Mouse (Mus musculus) heart, embryonic 15.5 days (tissue): ENCODE data around the gene Erg28. TPM values are rescaled to one million over a fixed set of nuclear protein-coding genes. Genes with fewer than 3 reads are reported as not detected.

Experiments
- ATAC-seq: fragments of 200-750 bp; cut with Nextera tagmentation; replicated peaks from 2 replicates; pipeline ENCODE4 v1.8.0; 2017; ENCODE audit warnings: low read depth, moderate TSS enrichment; ENCODE audit not compliant: insufficient number of reproducible peaks, insufficient read depth, low FRiP score
- H3K27ac ChIP-seq: fragments of 300-500 bp; sonication (generic); 2 replicates; pipeline ENCODE4 v1.5.1; 2015; ENCODE audit warnings: mild to moderate bottlenecking, inconsistent platforms
- H3K27me3 ChIP-seq: fragments of 300-500 bp; sonication (generic); 2 replicates; pipeline ENCODE4 v1.6.1; 2015; ENCODE audit warnings: inconsistent platforms
- H3K36me3 ChIP-seq: fragments of 300-500 bp; sonication (generic); 2 replicates; pipeline ENCODE4 v1.6.1; 2015; ENCODE audit warnings: mild to moderate bottlenecking, inconsistent platforms
- H3K4me1 ChIP-seq: fragments of 300-500 bp; sonication (generic); replicated peaks from 2 replicates; pipeline ENCODE4 v1.6.1; 2015; ENCODE audit warnings: inconsistent platforms
- H3K4me2 ChIP-seq: fragments of 300-500 bp; sonication (generic); 2 replicates; pipeline ENCODE4 v1.6.1; 2015; ENCODE audit warnings: inconsistent platforms, mild to moderate bottlenecking, moderate library complexity
- H3K4me3 ChIP-seq: fragments of 300-500 bp; sonication (generic); 2 replicates; pipeline ENCODE4 v1.5.1; 2015; ENCODE audit warnings: mild to moderate bottlenecking, inconsistent platforms
- H3K9ac ChIP-seq: fragments of 300-500 bp; sonication (generic); 2 replicates; pipeline ENCODE4 v1.6.1; 2015; ENCODE audit warnings: mild to moderate bottlenecking, inconsistent platforms
- H3K9me3 ChIP-seq: fragments of 300-500 bp; sonication (generic); replicated peaks from 2 replicates; pipeline ENCODE4 v1.6.1; 2016; ENCODE audit warnings: inconsistent platforms
- WGBS: fragments of 180-500 bp; shearing (Covaris S2); methylation state at CpG from one replicate; pipeline ENCODE4 v1.1.7; 2015; ENCODE audit warnings: mixed read lengths; 5-methylcytosine and 5-hydroxymethylcytosine counted together
- polyA plus RNA-seq: library from polyadenylated mRNA; unstranded; fragments of >200 nt; fragmentation: Nextera tagmentation; extraction: Ambion mirVana; gene quantifications from 2 replicates; pipeline ENCODE4 v1.2.1, GENCODE M21; 2015

Gene Erg28
- polyA plus RNA-seq, 1 experiment from 2014 or later = 55.4 TPM

- Histone ChIP-seq H3K9ac (no peak overlapping the region), H3K27me3 (no peaks in the 10 kb centered on the region), H3K4me3 (no peak overlapping the region), H3K9me3 (no peaks in the 10 kb centered on the region), H3K4me2 (no peak overlapping the region), H3K36me3 (peaks cover 12% of the 10 kb centered on the region; the same call in 1 of the 2 replicates), H3K27ac (no peak overlapping the region), H3K4me1 (0 out of 2 replicates have a peak, but pooled peaks cover 2% of the 10 kb centered on the region)
- 71% methylated on average over 8 of the region's 8 CpGs for WGBS
- no peak for ATAC-seq
Observed at GRCm38 (mm10) chr12:85850661-85851060, 26.3 kb upstream of the Erg28 start.

GRCm38 (mm10) chr12:85848164-85848958, 24.0 kb upstream of the Erg28 start:
- no peak overlapping the region for H3K27ac ChIP-seq
- no peaks in the 10 kb centered on the region for H3K9me3 ChIP-seq
- WGBS = 82% methylated on average over 7 of the region's 7 CpGs
- 0 out of 2 replicates have a peak, but pooled peaks have one; percentile 35 for ATAC-seq
- no peak overlapping the region for H3K4me3 ChIP-seq
- H3K27me3 ChIP-seq = no peaks in the 10 kb centered on the region
- no peak overlapping the region for H3K9ac ChIP-seq
- no peaks in the 10 kb centered on the region for H3K4me1 ChIP-seq
- peaks cover 18% of the 10 kb centered on the region; the same call in 1 of the 2 replicates for H3K36me3 ChIP-seq
- H3K4me2 ChIP-seq = no peak overlapping the region

- ATAC-seq = no peak
- no peaks in the 10 kb centered on the region for H3K9me3 ChIP-seq
- no peak overlapping the region for H3K4me3 ChIP-seq
- peaks cover 9% of the 10 kb centered on the region; the same call in 1 of the 2 replicates for H3K36me3 ChIP-seq
- 85% methylated on average over 12 of the region's 12 CpGs for WGBS
- no peak overlapping the region for H3K9ac ChIP-seq
- no peaks in the 10 kb centered on the region for H3K27me3 ChIP-seq
- no peak overlapping the region for H3K4me2 ChIP-seq
- H3K4me1 ChIP-seq = 0 out of 2 replicates have a peak, but pooled peaks cover 2% of the 10 kb centered on the region
- H3K27ac ChIP-seq = no peak overlapping the region
Observed at GRCm38 (mm10) chr12:85839371-85840000, 15.1 kb upstream of the Erg28 start.

- Histone ChIP-seq H3K9ac (no peak overlapping the region), H3K4me2 (no peak overlapping the region), H3K36me3 (peaks cover 9% of the 10 kb centered on the region; the same call in 1 of the 2 replicates), H3K4me1 (0 out of 2 replicates have a peak, but pooled peaks cover 2% of the 10 kb centered on the region), H3K27ac (no peak overlapping the region), H3K27me3 (no peaks in the 10 kb centered on the region), H3K4me3 (no peak overlapping the region), H3K9me3 (no peaks in the 10 kb centered on the region)
- ATAC-seq = no peak
- WGBS = 89% methylated on average over 2 of the region's 2 CpGs
Observed at GRCm38 (mm10) chr12:85837765-85838164, 13.4 kb upstream of the Erg28 start.

GRCm38 (mm10) chr12:85834543-85834942, 10.2 kb upstream of the Erg28 start:
- Histone ChIP-seq H3K4me1 (no peaks in the 10 kb centered on the region), H3K36me3 (peaks cover 20% of the 10 kb centered on the region), H3K4me3 (no peak overlapping the region), H3K4me2 (no peak overlapping the region), H3K9ac (no peak overlapping the region), H3K27ac (peak overlapping the region; percentile 75), H3K9me3 (no peaks in the 10 kb centered on the region), H3K27me3 (no peaks in the 10 kb centered on the region)
- 52% methylated on average over 2 of the region's 2 CpGs for WGBS
- ATAC-seq = peak; percentile 72

GRCm38 (mm10) chr12:85830691-85831090, 6.3 kb upstream of the Erg28 start:
- H3K4me2 ChIP-seq = no peak overlapping the region
- H3K9me3 ChIP-seq = no peaks in the 10 kb centered on the region
- peaks cover 31% of the 10 kb centered on the region for H3K36me3 ChIP-seq
- no peak for ATAC-seq
- WGBS = 79% methylated on average over 3 of the region's 3 CpGs
- H3K4me3 ChIP-seq = no peak overlapping the region
- H3K27ac ChIP-seq = no peak overlapping the region
- H3K9ac ChIP-seq = no peak overlapping the region
- no peaks in the 10 kb centered on the region for H3K27me3 ChIP-seq
- peaks cover 4% of the 10 kb centered on the region; the same call in 1 of the 2 replicates for H3K4me1 ChIP-seq

GRCm38 (mm10) chr12:85829866-85830265, 5.5 kb upstream of the Erg28 start:
- ATAC-seq = no peak
- Histone ChIP-seq H3K4me1 (peaks cover 7% of the 10 kb centered on the region; the same call in 1 of the 2 replicates), H3K27ac (no peak overlapping the region), H3K4me3 (no peak overlapping the region), H3K36me3 (peaks cover 31% of the 10 kb centered on the region), H3K9ac (no peak overlapping the region), H3K4me2 (no peak overlapping the region), H3K9me3 (no peaks in the 10 kb centered on the region), H3K27me3 (no peaks in the 10 kb centered on the region)
- 89% methylated on average over 3 of the region's 3 CpGs for WGBS

GRCm38 (mm10) chr12:85828856-85829255, 4.5 kb upstream of the Erg28 start:
- Histone ChIP-seq H3K27ac (no peak overlapping the region), H3K4me2 (no peak overlapping the region), H3K4me1 (peaks cover 10% of the 10 kb centered on the region), H3K27me3 (no peaks in the 10 kb centered on the region), H3K9me3 (no peaks in the 10 kb centered on the region), H3K36me3 (peaks cover 31% of the 10 kb centered on the region), H3K4me3 (no peak overlapping the region), H3K9ac (no peak overlapping the region)
- no peak for ATAC-seq
- 83% methylated on average over 3 of the region's 3 CpGs for WGBS

GRCm38 (mm10) chr12:85825822-85826221, 1.5 kb upstream of the Erg28 start:
- peaks cover 25% of the 10 kb centered on the region for H3K4me1 ChIP-seq
- H3K27me3 ChIP-seq = no peaks in the 10 kb centered on the region
- peak overlapping the region; percentile 81 for H3K4me2 ChIP-seq
- 69% methylated on average over 2 of the region's 2 CpGs for WGBS
- ATAC-seq = no peak
- H3K4me3 ChIP-seq = no peak overlapping the region
- H3K36me3 ChIP-seq = peaks cover 18% of the 10 kb centered on the region; the same call in 1 of the 2 replicates
- no peak overlapping the region for H3K9ac ChIP-seq
- no peaks in the 10 kb centered on the region for H3K9me3 ChIP-seq
- H3K27ac ChIP-seq = no peak overlapping the region

GRCm38 (mm10) chr12:85825361-85825760, 1.0 kb upstream of the Erg28 start:
- Histone ChIP-seq H3K9ac (peak overlapping the region; percentile 70), H3K4me3 (peak overlapping the region; percentile 82), H3K9me3 (no peaks in the 10 kb centered on the region), H3K4me1 (peaks cover 29% of the 10 kb centered on the region), H3K27ac (peak overlapping the region; percentile 99), H3K36me3 (peaks cover 18% of the 10 kb centered on the region; the same call in 1 of the 2 replicates), H3K27me3 (no peaks in the 10 kb centered on the region), H3K4me2 (peak overlapping the region; percentile 81)
- ATAC-seq = no peak
- WGBS = 9% methylated on average over 8 of the region's 8 CpGs

- Histone ChIP-seq H3K9ac (no peak overlapping the region), H3K27ac (no peak overlapping the region), H3K4me1 (peaks cover 47% of the 10 kb centered on the region), H3K9me3 (no peaks in the 10 kb centered on the region), H3K4me2 (no peak overlapping the region), H3K36me3 (peaks cover 6% of the 10 kb centered on the region; the same call in 1 of the 2 replicates), H3K27me3 (no peaks in the 10 kb centered on the region), H3K4me3 (no peak overlapping the region)
- 80% methylated on average over 9 of the region's 9 CpGs for WGBS
- ATAC-seq = no peak
Observed at GRCm38 (mm10) chr12:85822051-85822450, 2.3 kb downstream of the Erg28 start.
